Mouse (Mus musculus): ENCODE measurements around the gene Mphosph9. TPM values are rescaled to one million over a fixed set of nuclear protein-coding genes. Genes with fewer than 3 reads are reported as not detected.
"Not testable (repeated sequence)": the region's sequence is repeated elsewhere in the genome, so short reads cannot be mapped to it uniquely, and the experiment has no call there.

Gene Mphosph9
- polyA plus RNA-seq, 1 experiment from 2014 or later, result 10.8 TPM

GRCm38 (mm10) chr5:124317648-124318047, 10.1 kb downstream of the Mphosph9 start:
- Histone ChIP-seq H3K27ac (ENCODE audit: low read length) (no peak overlapping the region), H3K36me3 (ENCODE audit: insufficient read depth, low read length) (peaks cover 39% of the 10 kb centered on the region), H3K4me2 (replicated peaks; ENCODE audit: low read depth, low read length) (no peak overlapping the region), H3K9me3 (ENCODE audit: low read length) (no peaks in the 10 kb centered on the region), H3K4me1 (ENCODE audit: insufficient read depth, low read length) (no peaks in the 10 kb centered on the region), H3K27me3 (ENCODE audit: insufficient read depth, low read length) (no peaks in the 10 kb centered on the region), H3K9ac (replicated peaks; ENCODE audit: low read length) (no peak overlapping the region), H3K4me3 (ENCODE audit: low read length) (no peak overlapping the region)
- ATAC-seq (ENCODE audit: low FRiP score, low TSS enrichment), result no peak
- WGBS, result 94% methylated on average over 7 of the region's 7 CpGs

DNA sequence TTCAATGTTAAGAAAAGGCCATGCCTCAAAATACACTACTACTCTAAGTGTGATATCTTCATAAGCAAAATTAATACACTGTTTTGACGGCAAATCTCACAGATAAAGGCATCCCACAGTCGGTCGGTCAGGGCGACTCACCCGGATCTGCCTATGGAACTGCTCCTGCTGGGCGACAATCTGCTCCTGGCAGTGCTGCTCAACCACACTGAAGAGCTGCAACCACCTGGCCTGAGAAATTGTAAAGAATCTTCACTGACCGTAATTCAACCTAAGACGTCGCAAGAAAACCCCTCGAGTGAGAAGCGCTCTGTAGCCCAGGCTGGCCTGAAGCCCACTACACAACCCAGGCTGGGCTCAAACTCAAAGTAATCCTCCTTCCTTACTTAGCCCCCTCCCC, 11.8 kb downstream of the Mphosph9 start:
- no peak overlapping the region for H3K27ac ChIP-seq (ENCODE audit: low read length)
- ATAC-seq (ENCODE audit: low FRiP score, low TSS enrichment), result no peak
- H3K4me1 ChIP-seq (ENCODE audit: insufficient read depth, low read length), result no peaks in the 10 kb centered on the region
- no peak overlapping the region for H3K9ac ChIP-seq (replicated peaks; ENCODE audit: low read length)
- no peaks in the 10 kb centered on the region for H3K27me3 ChIP-seq (ENCODE audit: insufficient read depth, low read length)
- 91% methylated on average over 11 of the region's 11 CpGs for WGBS
- peaks cover 45% of the 10 kb centered on the region for H3K36me3 ChIP-seq (ENCODE audit: insufficient read depth, low read length)
- no peaks in the 10 kb centered on the region; the same call in 1 of the 2 replicates for H3K9me3 ChIP-seq (ENCODE audit: low read length)
- H3K4me3 ChIP-seq (ENCODE audit: low read length), result no peak overlapping the region
- H3K4me2 ChIP-seq (replicated peaks; ENCODE audit: low read depth, low read length), result no peak overlapping the region

GRCm38 (mm10) chr5:124315498-124315897, 12.3 kb downstream of the Mphosph9 start:
- H3K4me2 ChIP-seq (replicated peaks; ENCODE audit: low read depth, low read length), result no peak overlapping the region
- H3K27me3 ChIP-seq (ENCODE audit: insufficient read depth, low read length), result no peaks in the 10 kb centered on the region
- H3K4me1 ChIP-seq (ENCODE audit: insufficient read depth, low read length), result no peaks in the 10 kb centered on the region
- H3K9ac ChIP-seq (replicated peaks; ENCODE audit: low read length), result no peak overlapping the region
- H3K4me3 ChIP-seq (ENCODE audit: low read length), result no peak overlapping the region
- H3K9me3 ChIP-seq (ENCODE audit: low read length), result no peaks in the 10 kb centered on the region; the same call in 1 of the 2 replicates
- H3K27ac ChIP-seq (ENCODE audit: low read length), result no peak overlapping the region
- ATAC-seq (ENCODE audit: low FRiP score, low TSS enrichment), result no peak
- H3K36me3 ChIP-seq (ENCODE audit: insufficient read depth, low read length), result peaks cover 49% of the 10 kb centered on the region
- 87% methylated on average over 9 of the region's 9 CpGs for WGBS

DNA sequence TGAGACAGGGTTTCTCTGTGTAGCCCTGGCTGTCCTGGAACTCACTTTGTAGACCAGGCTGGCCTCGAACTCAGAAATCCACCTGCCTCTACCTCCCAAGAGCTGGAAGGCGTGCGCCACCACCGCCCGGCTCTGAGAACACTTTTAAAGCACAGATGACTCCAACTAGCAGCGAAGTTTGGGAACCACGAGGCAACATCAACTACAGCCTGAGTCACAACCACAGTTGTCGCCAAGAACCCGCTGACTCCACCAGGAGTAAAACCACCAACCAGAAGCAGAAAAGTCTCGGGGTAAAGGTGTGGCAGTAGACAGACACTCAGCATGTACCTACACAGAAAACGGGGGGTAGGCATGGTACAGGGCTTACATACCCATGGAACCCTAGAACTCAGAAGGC, 17.7 kb downstream of the Mphosph9 start:
- Histone ChIP-seq H3K36me3 (ENCODE audit: insufficient read depth, low read length) (peaks cover 51% of the 10 kb centered on the region), H3K4me2 (replicated peaks; ENCODE audit: low read depth, low read length) (no peak overlapping the region), H3K27ac (ENCODE audit: low read length) (no peak overlapping the region), H3K4me3 (ENCODE audit: low read length) (no peak overlapping the region), H3K9ac (replicated peaks; ENCODE audit: low read length) (no peak overlapping the region), H3K27me3 (ENCODE audit: insufficient read depth, low read length) (no peaks in the 10 kb centered on the region), H3K4me1 (ENCODE audit: insufficient read depth, low read length) (no peaks in the 10 kb centered on the region), H3K9me3 (ENCODE audit: low read length) (no peaks in the 10 kb centered on the region; the same call in 1 of the 2 replicates)
- no peak for ATAC-seq (ENCODE audit: low FRiP score, low TSS enrichment)
- WGBS, result 98% methylated on average over 11 of the region's 11 CpGs

DNA sequence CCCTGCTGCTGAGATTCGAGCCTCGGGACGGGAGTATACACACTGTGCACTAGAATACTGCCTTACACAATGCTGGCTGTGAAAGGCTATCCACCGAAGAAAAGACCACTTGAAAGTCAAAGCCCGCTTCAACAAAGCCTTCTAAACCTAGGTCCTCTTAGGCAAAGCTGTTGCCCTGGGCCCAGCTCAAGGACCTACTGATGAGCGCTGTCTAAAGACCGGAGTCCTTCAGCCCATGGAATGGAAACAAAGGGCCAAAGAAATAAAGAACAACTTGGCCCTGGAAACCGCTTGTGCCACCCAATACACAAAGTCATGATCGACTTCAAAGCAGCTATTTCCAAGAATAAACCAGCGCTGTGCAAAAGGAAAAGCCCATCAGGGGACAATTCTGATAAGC, 18.6 kb downstream of the Mphosph9 start:
- WGBS, result 93% methylated on average over 10 of the region's 10 CpGs
- Histone ChIP-seq H3K9me3 (ENCODE audit: low read length) (no peaks in the 10 kb centered on the region; the same call in 1 of the 2 replicates), H3K27ac (ENCODE audit: low read length) (no peak overlapping the region), H3K9ac (replicated peaks; ENCODE audit: low read length) (no peak overlapping the region), H3K27me3 (ENCODE audit: insufficient read depth, low read length) (no peaks in the 10 kb centered on the region), H3K4me3 (ENCODE audit: low read length) (no peak overlapping the region), H3K4me2 (replicated peaks; ENCODE audit: low read depth, low read length) (no peak overlapping the region), H3K4me1 (ENCODE audit: insufficient read depth, low read length) (no peaks in the 10 kb centered on the region), H3K36me3 (ENCODE audit: insufficient read depth, low read length) (peaks cover 46% of the 10 kb centered on the region)
- no peak for ATAC-seq (ENCODE audit: low FRiP score, low TSS enrichment)

GRCm38 (mm10) chr5:124302853-124303252, 24.9 kb downstream of the Mphosph9 start:
- 91% methylated on average over 6 of the region's 6 CpGs for WGBS
- H3K36me3 ChIP-seq (ENCODE audit: insufficient read depth, low read length), result peaks cover 31% of the 10 kb centered on the region
- not testable (repeated sequence) for H3K9ac ChIP-seq (replicated peaks; ENCODE audit: low read length); H3K4me2 ChIP-seq (replicated peaks; ENCODE audit: low read depth, low read length); H3K9me3 ChIP-seq (ENCODE audit: low read length); H3K4me1 ChIP-seq (ENCODE audit: insufficient read depth, low read length); H3K27me3 ChIP-seq (ENCODE audit: insufficient read depth, low read length); ATAC-seq (ENCODE audit: low FRiP score, low TSS enrichment); H3K27ac ChIP-seq (ENCODE audit: low read length); H3K4me3 ChIP-seq (ENCODE audit: low read length)

DNA sequence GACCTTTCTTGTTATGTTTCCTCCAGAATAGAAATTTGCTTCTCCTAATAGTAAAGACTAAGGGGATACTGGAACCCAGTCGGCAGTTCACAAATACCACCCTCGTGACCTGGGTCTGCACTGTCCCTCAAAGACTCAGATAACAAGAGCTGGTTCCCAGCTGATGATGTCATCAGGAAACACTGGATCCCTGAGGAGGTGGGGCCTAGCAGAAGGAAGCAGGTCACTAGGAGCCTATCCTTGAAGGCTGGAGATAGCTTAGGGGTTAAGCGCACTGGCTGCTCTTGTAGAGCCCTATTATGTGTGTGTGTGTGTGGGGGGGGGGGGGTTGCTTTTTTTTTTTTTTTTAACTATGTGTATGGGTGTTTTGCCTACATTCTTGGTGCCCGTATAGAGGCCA, 27.6 kb downstream of the Mphosph9 start:
- WGBS, result 72% methylated on average over 4 of the region's 4 CpGs
- ATAC-seq (ENCODE audit: low FRiP score, low TSS enrichment), result no peak
- H3K9ac ChIP-seq (replicated peaks; ENCODE audit: low read length), result no peak overlapping the region

GRCm38 (mm10) chr5:124299307-124299706, 28.5 kb downstream of the Mphosph9 start:
- H3K9me3 ChIP-seq (ENCODE audit: low read length); ATAC-seq (ENCODE audit: low FRiP score, low TSS enrichment); H3K27ac ChIP-seq (ENCODE audit: low read length); H3K4me2 ChIP-seq (replicated peaks; ENCODE audit: low read depth, low read length); H3K27me3 ChIP-seq (ENCODE audit: insufficient read depth, low read length); H3K9ac ChIP-seq (replicated peaks; ENCODE audit: low read length); H3K4me3 ChIP-seq (ENCODE audit: low read length); H3K4me1 ChIP-seq (ENCODE audit: insufficient read depth, low read length): not testable (repeated sequence)
- H3K36me3 ChIP-seq (ENCODE audit: insufficient read depth, low read length), result peaks cover 40% of the 10 kb centered on the region
- 72% methylated on average over 3 of the region's 4 CpGs for WGBS

More for the DNA sequence above, 27.6 kb downstream of the Mphosph9 start:
- H3K27me3 ChIP-seq (ENCODE audit: insufficient read depth, low read length), result no peaks in the 10 kb centered on the region
- no peak overlapping the region for H3K4me3 ChIP-seq (ENCODE audit: low read length)
- peaks cover 35% of the 10 kb centered on the region for H3K36me3 ChIP-seq (ENCODE audit: insufficient read depth, low read length)
- no peaks in the 10 kb centered on the region for H3K9me3 ChIP-seq (ENCODE audit: low read length)
- no peak overlapping the region for H3K4me2 ChIP-seq (replicated peaks; ENCODE audit: low read depth, low read length)
- no peaks in the 10 kb centered on the region for H3K4me1 ChIP-seq (ENCODE audit: insufficient read depth, low read length)
- no peak overlapping the region for H3K27ac ChIP-seq (ENCODE audit: low read length)

DNA sequence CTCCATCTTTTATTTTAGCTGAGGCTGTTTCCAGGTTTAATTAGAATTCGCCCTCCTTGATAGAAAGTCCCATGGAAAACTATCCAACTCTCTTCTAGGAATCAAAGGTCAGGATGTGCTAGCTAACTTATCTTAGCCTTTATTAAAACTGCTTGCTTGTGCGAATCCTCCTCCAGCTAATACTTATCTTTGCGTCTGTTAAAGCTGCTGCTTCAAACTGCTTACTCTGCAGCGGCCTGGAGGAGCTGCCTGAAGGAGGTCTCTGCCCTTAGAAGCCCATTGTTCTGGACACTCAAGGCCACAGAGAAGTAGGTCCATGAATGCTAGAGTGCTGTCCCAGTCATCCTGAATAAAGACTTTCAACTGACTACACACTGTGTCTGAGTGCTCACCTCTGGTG, 31.3 kb downstream of the Mphosph9 start:
- no peak overlapping the region for H3K27ac ChIP-seq (ENCODE audit: low read length)
- WGBS, result 87% methylated on average over 4 of the region's 4 CpGs
- H3K4me2 ChIP-seq (replicated peaks; ENCODE audit: low read depth, low read length), result no peak overlapping the region
- H3K9me3 ChIP-seq (ENCODE audit: low read length), result no peaks in the 10 kb centered on the region
- H3K27me3 ChIP-seq (ENCODE audit: insufficient read depth, low read length), result no peaks in the 10 kb centered on the region
- no peak overlapping the region for H3K4me3 ChIP-seq (ENCODE audit: low read length)
- no peak overlapping the region for H3K9ac ChIP-seq (replicated peaks; ENCODE audit: low read length)
- ATAC-seq (ENCODE audit: low FRiP score, low TSS enrichment), result no peak
- H3K4me1 ChIP-seq (ENCODE audit: insufficient read depth, low read length), result no peaks in the 10 kb centered on the region
- H3K36me3 ChIP-seq (ENCODE audit: insufficient read depth, low read length), result peaks cover 46% of the 10 kb centered on the region

GRCm38 (mm10) chr5:124293967-124294366, 33.8 kb downstream of the Mphosph9 start:
- Histone ChIP-seq H3K9ac (replicated peaks; ENCODE audit: low read length) (no peak overlapping the region), H3K9me3 (ENCODE audit: low read length) (no peaks in the 10 kb centered on the region), H3K36me3 (ENCODE audit: insufficient read depth, low read length) (peaks cover 67% of the 10 kb centered on the region), H3K4me1 (ENCODE audit: insufficient read depth, low read length) (no peaks in the 10 kb centered on the region), H3K4me2 (replicated peaks; ENCODE audit: low read depth, low read length) (no peak overlapping the region), H3K27me3 (ENCODE audit: insufficient read depth, low read length) (no peaks in the 10 kb centered on the region), H3K4me3 (ENCODE audit: low read length) (no peak overlapping the region), H3K27ac (ENCODE audit: low read length) (no peak overlapping the region)
- WGBS, result 96% methylated on average over 5 of the region's 5 CpGs
- ATAC-seq (ENCODE audit: low FRiP score, low TSS enrichment), result no peak

Data from kidney, embryonic 16.5 days (tissue).